11 mouse cellular contexts compared by ENCODE assay signal in genomic region chrX:13214275-13214674, GRCm38 (mm10).
A peak's percentile ranks its signal among the peaks of the same experiment; 100 is the strongest.
DNase-seq lines count a peak whose midpoint lies in the region; ATAC-seq and TF ChIP-seq lines count a peak whose summit lies in the region.
"Had no signal": no experiment of that assay in that cellular context is flagged by ENCODE, and none has a peak within 500 bp of the region (broad histone marks: within the 10 kb centered on the region; RNA-seq: fewer than 3 reads in every experiment).

No protein-coding gene starts in this region.

- H3K9me3 ChIP-seq in forebrain, postnatal 0 days (ENCODE audit: low read length) = no peaks in the 10 kb centered on the region
- no peaks in the 10 kb centered on the region for H3K9me3 ChIP-seq in forebrain, embryonic 14.5 days (replicated peaks; ENCODE audit: control insufficient read depth, low read length)
- no peaks in the 10 kb centered on the region for H3K9me3 ChIP-seq in lung, postnatal 0 days (ENCODE audit: low read length)
- H3K9me3 ChIP-seq: limb, embryonic 12.5 days had no signal

- H3K27ac ChIP-seq in forebrain, postnatal 0 days (ENCODE audit: low read depth, low read length) = no peak overlapping the region
- no peak overlapping the region for H3K27ac ChIP-seq in forebrain, embryonic 14.5 days (ENCODE audit: low read depth, low read length)
- H3K27ac ChIP-seq in lung, postnatal 0 days (ENCODE audit: low read length) = no peak overlapping the region
- H3K27ac ChIP-seq: limb, embryonic 12.5 days had no signal

- ATAC-seq in forebrain, postnatal 0 days = no peak
- no peak for ATAC-seq in forebrain, embryonic 14.5 days
- no peak for ATAC-seq in lung, postnatal 0 days
- ATAC-seq: Patski had no signal

- no peak overlapping the region for H3K9ac ChIP-seq in forebrain, postnatal 0 days
- no peak overlapping the region for H3K9ac ChIP-seq in forebrain, embryonic 14.5 days (ENCODE audit: low read length)
- H3K9ac ChIP-seq in lung, postnatal 0 days (replicated peaks; ENCODE audit: low read depth) = no peak overlapping the region
- H3K9ac ChIP-seq: limb, embryonic 12.5 days had no signal

- H3K27me3 ChIP-seq in forebrain, postnatal 0 days (ENCODE audit: insufficient read depth, low read length) = no peaks in the 10 kb centered on the region
- H3K27me3 ChIP-seq in forebrain, embryonic 14.5 days (replicated peaks; ENCODE audit: control insufficient read depth, insufficient read depth, low read length) = no peaks in the 10 kb centered on the region
- H3K27me3 ChIP-seq in lung, postnatal 0 days (replicated peaks; ENCODE audit: insufficient read depth, low read length) = no peaks in the 10 kb centered on the region
- H3K27me3 ChIP-seq: limb, embryonic 12.5 days; Patski had no signal

- TF ChIP-seq EP300 in lung, postnatal 0 days (IDR thresholded peaks at IDR 0.05) = no peak

- no peak overlapping the region for H3K4me3 ChIP-seq in forebrain, postnatal 0 days (ENCODE audit: low read depth, low read length)
- H3K4me3 ChIP-seq in forebrain, embryonic 14.5 days (ENCODE audit: low read depth, low read length) = no peak overlapping the region
- no peak overlapping the region for H3K4me3 ChIP-seq in lung, postnatal 0 days (ENCODE audit: low read depth, low read length)
- H3K4me3 ChIP-seq: limb, embryonic 12.5 days had no signal

- DNase-seq in forebrain, postnatal 0 days = no peak
- DNase-seq in forebrain, embryonic 14.5 days (ENCODE audit: low spot score) = no peak
- no peak for DNase-seq in lung, postnatal 0 days (ENCODE audit: low spot score)
- no peak for DNase-seq in lung, postnatal 14 days
- DNase-seq in c-Kit-positive CD71-positive TER-119-positive erythroid progenitor cells, embryonic 14.5 days (ENCODE audit: low spot score) = peak; percentile 37
- peak; percentile 21 to 55 for DNase-seq in thymus, postnatal 10 days (ENCODE audit: low spot score in 2 of 2)
- no peak for DNase-seq in right cerebral cortex, adult 18-20 months
- DNase-seq in heart, adult 8-10 months (ENCODE audit: low spot score) = no peak
- DNase-seq: kidney, adult 9 months had no signal

- 67% methylated on average over 1 of the region's 1 CpGs for WGBS in forebrain, postnatal 0 days
- WGBS in forebrain, embryonic 14.5 days = 67% methylated on average over 1 of the region's 1 CpGs
- whole genome bisulfite sequencing in lung, postnatal 0 days = 65% methylated on average over 1 of the region's 1 CpGs

- peak; percentile 21; the same call in 1 of the 2 replicates for TF ChIP-seq CTCF in forebrain, postnatal 0 days (IDR thresholded peaks at IDR 0.05; ENCODE audit: low read depth)
- TF ChIP-seq CTCF in lung, postnatal 0 days (IDR thresholded peaks at IDR 0.05) = peak; percentile 39

- H3K36me3 ChIP-seq in forebrain, postnatal 0 days (ENCODE audit: insufficient read depth) = no peaks in the 10 kb centered on the region
- H3K36me3 ChIP-seq in forebrain, embryonic 14.5 days (ENCODE audit: control insufficient read depth, insufficient read depth, low read length) = no peaks in the 10 kb centered on the region
- no peaks in the 10 kb centered on the region for H3K36me3 ChIP-seq in lung, postnatal 0 days (ENCODE audit: insufficient read depth, low read length)
- H3K36me3 ChIP-seq: limb, embryonic 12.5 days had no signal

- no peak overlapping the region for H3K4me2 ChIP-seq in forebrain, postnatal 0 days (ENCODE audit: low read depth)
- H3K4me2 ChIP-seq in forebrain, embryonic 14.5 days (ENCODE audit: low read length) = no peak overlapping the region
- H3K4me2 ChIP-seq in lung, postnatal 0 days (replicated peaks; ENCODE audit: low read depth, low read length) = no peak overlapping the region
- H3K4me2 ChIP-seq: limb, embryonic 12.5 days had no signal

- H3K4me1 ChIP-seq in forebrain, postnatal 0 days (ENCODE audit: insufficient read depth) = no peaks in the 10 kb centered on the region
- H3K4me1 ChIP-seq in forebrain, embryonic 14.5 days (ENCODE audit: control insufficient read depth, insufficient read depth, low read length) = no peaks in the 10 kb centered on the region
- no peaks in the 10 kb centered on the region for H3K4me1 ChIP-seq in lung, postnatal 0 days (ENCODE audit: insufficient read depth, low read depth, low read length)
- H3K4me1 ChIP-seq: limb, embryonic 12.5 days had no signal

Comparison
In these comparisons a context has a peak if more than half of its experiments do, and no peak if none do; other contexts are left out.
1. DNase-seq: peak in c-Kit-positive CD71-positive TER-119-positive erythroid progenitor cells, embryonic 14.5 days (single experiment) and thymus, postnatal 10 days (2 of 2); none in forebrain, postnatal 0 days (single experiment), forebrain, embryonic 14.5 days (single experiment), lung, postnatal 0 days (single experiment), lung, postnatal 14 days (single experiment), right cerebral cortex, adult 18-20 months (single experiment) and heart, adult 8-10 months (single experiment).